Mouse (Mus musculus) testis, adult 2 months (tissue): ENCODE data around the gene Gm11627.

Experiments
- CTCF ChIP-seq: fragments of 200-500 bp; IDR thresholded peaks from 2 replicates; pipeline ENCODE4 v1.5.1; 2012; ENCODE audit warnings: low read depth, mild to moderate bottlenecking, inconsistent platforms, low read length, moderate library complexity; ENCODE audit not compliant: control insufficient read depth, insufficient read depth, insufficient replicate concordance
- POLR2A ChIP-seq: fragments of 200-500 bp; IDR thresholded peaks from 2 replicates; pipeline ENCODE4 v1.6.1; 2012; ENCODE audit warnings: low read depth, mild to moderate bottlenecking, inconsistent platforms, low read length, moderate library complexity; ENCODE audit not compliant: control insufficient read depth

GRCm38 (mm10) chr11:102541471-102541870 lies 37.8 kb downstream of the Gm11627 start:
- TF ChIP-seq POLR2A (no peak), CTCF (no peak)
